Mouse (Mus musculus): ENCODE results near the gene Robo1.

GRCm38 (mm10) chr16:72995955-72996535 is 687.9 kb downstream of the Robo1 start:
- TF ChIP-seq CTCF (IDR thresholded peaks at IDR 0.05; ENCODE audit: low read depth, low read length) (no peak), POLR2A (IDR thresholded peaks at IDR 0.05; ENCODE audit: insufficient read depth, low read length) (no peak), EP300 (IDR thresholded peaks at IDR 0.05; ENCODE audit: insufficient read depth, low read depth, low read length) (no peak)
